Mouse (Mus musculus) c-Kit-positive CD71-positive TER-119-negative erythroid progenitor cells, embryonic 14.5 days (primary cell): ENCODE data around the gene Arid3c.

Experiments used
- DNase-seq: peaks from one replicate; pipeline ENCODE4 v3.0.0-alpha.2; 2013; ENCODE audit warnings: low read depth

Gene Arid3c

GRCm38 (mm10) chr4:41745021-41745420 is 14.1 kb upstream of the Arid3c start:
- DNase-seq, result no peak

GRCm38 (mm10) chr4:41744131-41744530 is 13.2 kb upstream of the Arid3c start:
- DNase-seq, result no peak

GRCm38 (mm10) chr4:41741158-41741560 is 10.2 kb upstream of the Arid3c start:
- peak; percentile 96 for DNase-seq

- no peak for DNase-seq
These were observed 9.6 kb upstream of the Arid3c start for GRCm38 (mm10) chr4:41740380-41741157.

- DNase-seq, result no peak
These were observed 8.3 kb upstream of the Arid3c start for GRCm38 (mm10) chr4:41739260-41739659.

- no peak for DNase-seq
These were observed 7.3 kb upstream of the Arid3c start for GRCm38 (mm10) chr4:41738256-41738603.

GRCm38 (mm10) chr4:41737602-41738255 is 6.8 kb upstream of the Arid3c start:
- DNase-seq, result no peak

GRCm38 (mm10) chr4:41726826-41727621 is 3.9 kb downstream of the Arid3c start:
- DNase-seq, result no peak

GRCm38 (mm10) chr4:41722918-41723351 is 8.0 kb downstream of the Arid3c start, which contains the start of gene Dctn3:
Gene Dctn3, minus strand, starts transcription at chr4:41723170.
- DNase-seq, result peak; percentile 89

- DNase-seq, result no peak
These were observed 14.1 kb downstream of the Arid3c start for GRCm38 (mm10) chr4:41716834-41717233.

GRCm38 (mm10) chr4:41715596-41715995 is 15.3 kb downstream of the Arid3c start:
- DNase-seq, result no peak

- DNase-seq, result no peak
These were observed 15.9 kb downstream of the Arid3c start for GRCm38 (mm10) chr4:41715082-41715481.

- DNase-seq, result peak; percentile 71
These were observed 16.7 kb downstream of the Arid3c start for GRCm38 (mm10) chr4:41714276-41714675.

GRCm38 (mm10) chr4:41713197-41714067 is 17.5 kb downstream of the Arid3c start, which contains the start of gene Rpp25l:
Gene Rpp25l, minus strand, starts transcription at chr4:41713534.
- DNase-seq, result peak; percentile 81

- DNase-seq, result no peak
These were observed 18.3 kb downstream of the Arid3c start for GRCm38 (mm10) chr4:41712421-41713196.

- no peak for DNase-seq
These were observed 19.1 kb downstream of the Arid3c start for GRCm38 (mm10) chr4:41711705-41712375.

- no peak for DNase-seq
These were observed 20.7 kb downstream of the Arid3c start for GRCm38 (mm10) chr4:41710229-41710628.

GRCm38 (mm10) chr4:41708192-41708745 is 22.7 kb downstream of the Arid3c start:
- peak; percentile 53 for DNase-seq

GRCm38 (mm10) chr4:41707011-41707535 is 23.9 kb downstream of the Arid3c start:
- DNase-seq, result peak; percentile 61
